Comparison of ENCODE assay signal across 19 mouse cellular contexts in genomic region chr2:72551268-72551667, GRCm38 (mm10).
DNase-seq lines count a peak whose midpoint lies in the region; ATAC-seq and TF ChIP-seq lines count a peak whose summit lies in the region.
"Had no signal": no experiment of that assay in that cellular context is flagged by ENCODE, and none has a peak within 500 bp of the region (broad histone marks: within the 10 kb centered on the region; RNA-seq: fewer than 3 reads in every experiment).

No protein-coding gene starts in this region.

- 51% methylated on average over 4 of the region's 4 CpGs for WGBS in kidney, embryonic 16.5 days
- WGBS in kidney, embryonic 15.5 days: 49% methylated on average over 4 of the region's 4 CpGs
- WGBS in lung, embryonic 14.5 days: 41% methylated on average over 4 of the region's 4 CpGs

- no peak overlapping the region for H3K9ac ChIP-seq in kidney, embryonic 16.5 days (replicated peaks; ENCODE audit: low read length)
- H3K9ac ChIP-seq in kidney, embryonic 15.5 days: no peak overlapping the region
- H3K9ac ChIP-seq in lung, embryonic 14.5 days: no peak overlapping the region
- H3K9ac ChIP-seq: embryonic facial prominence, embryonic 12.5 days; forebrain, embryonic 12.5 days; heart, embryonic 12.5 days; hindbrain, embryonic 14.5 days had no signal

- no peaks in the 10 kb centered on the region for H3K36me3 ChIP-seq in kidney, embryonic 16.5 days (ENCODE audit: insufficient read depth, low read length)
- no peaks in the 10 kb centered on the region for H3K36me3 ChIP-seq in kidney, embryonic 15.5 days
- no peaks in the 10 kb centered on the region for H3K36me3 ChIP-seq in lung, embryonic 14.5 days (ENCODE audit: insufficient read depth)
- H3K36me3 ChIP-seq: embryonic facial prominence, embryonic 12.5 days; forebrain, embryonic 12.5 days; heart, embryonic 12.5 days; hindbrain, embryonic 10.5 days had no signal

- no peaks in the 10 kb centered on the region for H3K9me3 ChIP-seq in kidney, embryonic 16.5 days (ENCODE audit: low read length)
- H3K9me3 ChIP-seq in kidney, embryonic 15.5 days (replicated peaks): no peaks in the 10 kb centered on the region
- no peaks in the 10 kb centered on the region for H3K9me3 ChIP-seq in lung, embryonic 14.5 days (ENCODE audit: low read depth, low read length)
- H3K9me3 ChIP-seq: embryonic facial prominence, embryonic 12.5 days; forebrain, embryonic 12.5 days; hindbrain, embryonic 10.5 days had no signal

- ATAC-seq in kidney, embryonic 16.5 days (ENCODE audit: low FRiP score, low TSS enrichment): no peak
- ATAC-seq in kidney, embryonic 15.5 days (replicated peaks; ENCODE audit: low FRiP score): no peak
- ATAC-seq in lung, embryonic 14.5 days (ENCODE audit: insufficient read depth): no peak
- ATAC-seq in frontal cortex, adult (ENCODE audit: low TSS enrichment): no peak
- ATAC-seq: forebrain, embryonic 16.5 days had no signal

- no peak overlapping the region for H3K4me3 ChIP-seq in kidney, embryonic 16.5 days (ENCODE audit: low read length)
- no peak overlapping the region for H3K4me3 ChIP-seq in kidney, embryonic 15.5 days (replicated peaks)
- no peak overlapping the region for H3K4me3 ChIP-seq in lung, embryonic 14.5 days (ENCODE audit: low read depth, low read length)
- H3K4me3 ChIP-seq in brown adipose tissue, adult 24 weeks (ENCODE audit: insufficient read depth, low read depth, low read length): no peak overlapping the region
- H3K4me3 ChIP-seq: embryonic facial prominence, embryonic 12.5 days; forebrain, embryonic 12.5 days; heart, embryonic 12.5 days; hindbrain, embryonic 10.5 days had no signal

- no peak overlapping the region for H3K4me2 ChIP-seq in kidney, embryonic 16.5 days (replicated peaks; ENCODE audit: low read depth, low read length)
- no peak overlapping the region for H3K4me2 ChIP-seq in kidney, embryonic 15.5 days
- H3K4me2 ChIP-seq in lung, embryonic 14.5 days: no peak overlapping the region
- H3K4me2 ChIP-seq: embryonic facial prominence, embryonic 12.5 days; forebrain, embryonic 12.5 days; heart, embryonic 12.5 days; hindbrain, embryonic 14.5 days had no signal

- peak overlapping the region; percentile 40; the same call in 1 of the 2 replicates for H3K27ac ChIP-seq in kidney, embryonic 16.5 days (ENCODE audit: low read length)
- H3K27ac ChIP-seq in kidney, embryonic 15.5 days: no peak overlapping the region
- H3K27ac ChIP-seq in lung, embryonic 14.5 days (ENCODE audit: low read depth): no peak overlapping the region
- H3K27ac ChIP-seq in brown adipose tissue, adult 24 weeks (replicated peaks; ENCODE audit: low read depth, low read length): 0 out of 2 replicates have a peak overlapping the region, but pooled peaks have one; percentile 7
- H3K27ac ChIP-seq: embryonic facial prominence, embryonic 12.5 days; forebrain, embryonic 12.5 days; hindbrain, embryonic 10.5 days; hindbrain, embryonic 14.5 days had no signal

- no peaks in the 10 kb centered on the region for H3K4me1 ChIP-seq in kidney, embryonic 16.5 days (ENCODE audit: insufficient read depth, low read length)
- no peaks in the 10 kb centered on the region for H3K4me1 ChIP-seq in kidney, embryonic 15.5 days
- peaks cover 8% of the 10 kb centered on the region; the same call in 1 of the 2 replicates for H3K4me1 ChIP-seq in lung, embryonic 14.5 days (ENCODE audit: insufficient read depth)
- 0 out of 2 replicates have a peak, but pooled peaks cover 4% of the 10 kb centered on the region for H3K4me1 ChIP-seq in brown adipose tissue, adult 24 weeks (ENCODE audit: control insufficient read depth, insufficient read depth, insufficient read length, low read length)
- H3K4me1 ChIP-seq: embryonic facial prominence, embryonic 12.5 days had no signal

- peak; percentile 37 for DNase-seq in lung, embryonic 14.5 days
- DNase-seq in lung, postnatal 14 days: no peak
- no peak for DNase-seq in right cerebral cortex, postnatal 10 days (ENCODE audit: low spot score in 2 of 2)
- DNase-seq: adrenal gland, adult 8-10 months; adrenal gland, postnatal 36 days; cerebellum, adult 11 months; cerebellum, adult 8-10 months; cerebellum, postnatal 25 days; gastrocnemius, postnatal 14 days had no signal

- TF ChIP-seq CTCF in lung, embryonic 14.5 days (IDR thresholded peaks at IDR 0.05; ENCODE audit: low read depth): no peak

- H3K27me3 ChIP-seq in kidney, embryonic 16.5 days (ENCODE audit: insufficient read depth, low read length): no peaks in the 10 kb centered on the region
- H3K27me3 ChIP-seq in kidney, embryonic 15.5 days: 0 out of 2 replicates have a peak, but pooled peaks cover 3% of the 10 kb centered on the region
- H3K27me3 ChIP-seq in lung, embryonic 14.5 days (ENCODE audit: insufficient read depth, low read length): no peaks in the 10 kb centered on the region
- H3K27me3 ChIP-seq: embryonic facial prominence, embryonic 12.5 days; heart, embryonic 12.5 days had no signal

Comparison
In these comparisons a context has a peak if more than half of its experiments do, and no peak if none do; other contexts are left out.
1. H3K27ac ChIP-seq: peak in kidney, embryonic 16.5 days (single experiment) and brown adipose tissue, adult 24 weeks (single experiment); none in kidney, embryonic 15.5 days (single experiment) and lung, embryonic 14.5 days (single experiment).